Mouse (Mus musculus) activated CD4-positive, CD25-positive, alpha-beta regulatory T cell (primary cell): ENCODE measurements around the gene Olfr1025-ps1. TPM values are rescaled to one million over a fixed set of nuclear protein-coding genes. Genes with fewer than 3 reads are reported as not detected.

ENCODE experiments used
- polyA plus RNA-seq, 2 experiments: library from polyadenylated mRNA; unstranded; fragments of 100-300 nt; shearing (Covaris generic); gene quantifications; one replicate each; pipeline ENCODE4 v1.2.1; 2017

The Olfr1025-ps1 gene
- polyA plus RNA-seq: under 1 TPM in 1 of 2 experiments, not detected in 1; 0.06 TPM

DNA sequence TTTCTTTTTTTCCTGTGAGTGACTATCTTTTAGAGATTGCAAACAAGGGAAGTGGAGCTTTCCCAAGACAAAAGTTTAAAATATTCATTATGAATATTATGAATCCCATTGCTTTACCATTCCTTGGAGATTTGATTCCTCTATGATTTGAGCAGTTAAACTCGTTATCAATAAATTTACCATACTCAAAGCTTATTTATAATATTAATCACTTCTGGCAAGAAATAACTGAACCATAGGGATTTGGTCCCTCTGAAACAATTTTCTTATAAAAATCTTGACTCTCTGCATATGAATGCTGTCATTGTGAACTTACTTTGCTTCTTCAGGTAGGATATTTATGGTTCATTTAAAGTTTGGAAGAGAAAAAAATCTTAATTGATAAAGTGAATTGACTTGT lies at the start of gene Olfr1025-ps1:
TSS of gene Olfr1025-ps1 (plus strand) at position 301 of the 400 bp plus-strand sequence.

DNA sequence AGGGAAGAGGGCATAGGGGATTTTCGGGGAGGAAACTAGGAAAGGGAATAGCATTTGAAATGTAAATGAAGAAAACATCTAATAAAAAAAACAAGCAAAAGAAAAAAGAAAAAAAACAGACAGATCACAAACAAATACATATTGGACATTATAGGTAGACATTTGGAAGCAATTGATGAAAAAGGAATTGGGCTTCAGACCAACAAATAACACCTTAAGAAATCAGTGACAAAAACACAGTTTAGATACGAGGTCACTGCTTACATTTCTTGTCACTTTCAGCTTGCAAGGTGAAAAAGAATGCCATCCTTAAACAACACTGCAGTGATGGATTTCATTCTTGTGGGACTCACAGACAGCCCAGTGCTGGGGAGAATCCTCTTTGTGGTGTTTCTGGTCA lies 46.7 kb upstream of the Olfr1025-ps1 start, which contains the start of gene Olfr1022:
TSS of gene Olfr1022 (plus strand) at position 301 of the 400 bp plus-strand sequence.

DNA sequence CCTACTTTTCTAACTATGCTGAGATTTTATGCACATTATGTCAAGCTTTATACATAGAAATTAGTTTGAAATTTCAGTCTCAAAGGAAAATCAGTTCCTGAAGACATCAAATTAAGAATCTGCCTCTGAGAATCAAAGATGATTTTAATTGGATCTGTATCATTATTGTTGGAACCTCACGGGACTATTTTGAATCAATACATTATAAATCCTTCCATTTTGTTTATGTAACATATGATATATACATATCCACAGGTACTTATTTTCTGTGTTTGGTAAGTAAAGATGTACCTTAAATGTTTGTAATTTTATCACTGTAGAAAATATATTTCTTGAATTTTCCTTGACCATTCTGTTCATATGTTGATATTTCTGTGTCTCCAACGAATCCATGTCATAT lies 29.7 kb upstream of the Olfr1025-ps1 start, which contains the start of gene Olfr1023:
TSS of gene Olfr1023 (plus strand) at position 301 of the 400 bp plus-strand sequence.

DNA sequence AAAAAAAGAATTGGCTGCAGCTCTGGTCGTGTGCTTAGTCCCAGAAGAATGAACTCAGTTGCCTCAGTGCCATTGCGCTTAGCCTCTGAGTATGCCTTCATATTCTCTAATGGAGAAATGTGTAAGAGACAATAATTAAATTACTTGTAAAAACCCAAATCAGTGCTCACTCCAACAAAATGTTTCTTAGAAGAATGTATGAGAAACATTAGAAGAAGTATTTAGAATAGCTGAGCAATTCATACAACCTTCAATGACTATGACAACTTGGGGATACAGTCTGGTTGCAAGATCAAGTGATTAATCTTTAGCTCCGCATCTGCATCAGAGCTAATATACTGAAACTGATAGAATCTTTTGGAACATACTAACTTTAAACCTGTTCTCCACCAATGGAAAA lies 10.0 kb upstream of the Olfr1025-ps1 start, which contains the start of gene Olfr1024:
TSS of gene Olfr1024 (minus strand) at position 101 of the 400 bp plus-strand sequence.

DNA sequence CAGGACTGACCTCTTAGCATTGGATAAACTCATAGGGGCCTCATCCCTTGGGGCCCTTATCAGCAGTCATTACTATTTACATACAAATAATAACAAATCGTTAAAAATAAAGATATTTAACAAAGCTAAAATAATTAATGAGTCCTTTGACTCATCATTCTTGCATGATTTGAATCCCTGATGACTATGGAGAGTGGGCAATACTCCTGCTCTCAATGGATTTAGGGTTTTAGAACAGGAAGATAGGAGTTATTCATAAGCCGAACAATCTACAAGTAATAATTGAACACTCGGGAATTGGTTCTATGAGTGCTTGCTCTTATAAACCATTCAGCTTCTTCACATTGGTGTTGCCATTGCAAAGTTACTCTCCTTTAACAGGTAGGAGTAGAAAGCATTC lies 6.3 kb downstream of the Olfr1025-ps1 start, which contains the start of gene Olfr1026:
TSS of gene Olfr1026 (plus strand) at position 301 of the 400 bp plus-strand sequence.

DNA sequence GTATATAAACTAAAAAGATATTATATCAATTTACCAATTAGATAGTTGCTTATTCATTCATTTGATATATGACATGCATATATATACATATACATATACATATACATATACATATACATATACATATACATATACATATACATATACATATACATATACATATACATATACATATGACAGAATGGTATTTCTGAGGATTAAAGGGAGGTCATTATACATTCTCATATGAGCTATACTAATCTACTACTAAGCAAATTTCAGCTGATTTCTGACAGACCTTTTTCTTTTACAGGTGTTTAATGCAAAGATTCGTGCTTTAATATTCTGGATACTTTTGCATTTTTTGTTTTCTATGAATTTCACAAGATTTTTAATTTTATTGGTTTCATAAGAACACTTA lies 35.1 kb downstream of the Olfr1025-ps1 start, which contains the start of gene Olfr1028:
TSS of gene Olfr1028 (plus strand) at position 301 of the 400 bp plus-strand sequence.

Other genes starting within 250 kb of the Olfr1025-ps1 start
- under 1 TPM in 1 of 2 experiments, not detected in 1; 0.22 TPM for gene Olfr1006, start 236.4 kb upstream of the Olfr1025-ps1 start, polyA plus RNA-seq
- not detected for gene Olfr1008, start 225.8 kb upstream of the Olfr1025-ps1 start, polyA plus RNA-seq
- not detected for gene Olfr1009, start 199.8 kb upstream of the Olfr1025-ps1 start, polyA plus RNA-seq
- gene Olfr1012, start 152.4 kb upstream of the Olfr1025-ps1 start, polyA plus RNA-seq: not detected
- not detected for gene Olfr1013, start 148.1 kb upstream of the Olfr1025-ps1 start, polyA plus RNA-seq
- not detected for gene Olfr1014, start 142.5 kb upstream of the Olfr1025-ps1 start, polyA plus RNA-seq
- under 1 TPM in 1 of 2 experiments, not detected in 1; 0.07 TPM for gene Olfr1015, start 133.2 kb upstream of the Olfr1025-ps1 start, polyA plus RNA-seq
- not detected for gene Olfr1016, start 112.6 kb upstream of the Olfr1025-ps1 start, polyA plus RNA-seq
- under 1 TPM in 1 of 2 experiments, not detected in 1; 0.50 TPM for gene Olfr1018, start 96.7 kb upstream of the Olfr1025-ps1 start, polyA plus RNA-seq
- not detected for gene Olfr1019, start 69.7 kb upstream of the Olfr1025-ps1 start, polyA plus RNA-seq
- gene Olfr1020, start 68.2 kb upstream of the Olfr1025-ps1 start, polyA plus RNA-seq: under 1 TPM in 1 of 2 experiments, not detected in 1; 0.10 TPM
- gene Olfr1022, start 46.6 kb upstream of the Olfr1025-ps1 start, polyA plus RNA-seq: not detected
- not detected for gene Olfr1023, start 29.6 kb upstream of the Olfr1025-ps1 start, polyA plus RNA-seq
- not detected for gene Olfr1024, start 10.1 kb upstream of the Olfr1025-ps1 start, polyA plus RNA-seq
- under 1 TPM in 1 of 2 experiments, not detected in 1; 0.31 TPM for gene Olfr1026, start 6.4 kb downstream of the Olfr1025-ps1 start, polyA plus RNA-seq
- gene Olfr1028, start 35.2 kb downstream of the Olfr1025-ps1 start, polyA plus RNA-seq: not detected
- gene Olfr1029, start 58.7 kb downstream of the Olfr1025-ps1 start, polyA plus RNA-seq: under 1 TPM in 1 of 2 experiments, not detected in 1; 0.45 TPM
- under 1 TPM in 1 of 2 experiments, not detected in 1; 1.00 TPM for gene Olfr1030, start 64.1 kb downstream of the Olfr1025-ps1 start, polyA plus RNA-seq
- not detected for gene Olfr1031, start 75.1 kb downstream of the Olfr1025-ps1 start, polyA plus RNA-seq
- not detected for gene Olfr1032, start 90.3 kb downstream of the Olfr1025-ps1 start, polyA plus RNA-seq
- gene Olfr1033, start 105.4 kb downstream of the Olfr1025-ps1 start, polyA plus RNA-seq: 1 to 10 TPM; 1.7 to 3.3 TPM
- gene Olfr1034, start 130.7 kb downstream of the Olfr1025-ps1 start, polyA plus RNA-seq: under 1 TPM in 1 of 2 experiments, not detected in 1; 0.07 TPM
- not detected for gene Olfr1036, start 158.8 kb downstream of the Olfr1025-ps1 start, polyA plus RNA-seq
- gene Olfr1037, start 172.2 kb downstream of the Olfr1025-ps1 start, polyA plus RNA-seq: not detected
- not detected for gene Olfr1039, start 220.7 kb downstream of the Olfr1025-ps1 start, polyA plus RNA-seq
- gene Olfr1040, start 231.5 kb downstream of the Olfr1025-ps1 start, polyA plus RNA-seq: not detected
- gene Olfr1042, start 246.6 kb downstream of the Olfr1025-ps1 start, polyA plus RNA-seq: under 1 TPM; 0.11 to 0.16 TPM